Comparison of ENCODE assay signal across 16 mouse cellular contexts in genomic region chr12:29655673-29656072, GRCm38 (mm10).
A peak's percentile ranks its signal among the peaks of the same experiment; 100 is the strongest.
DNase-seq lines count a peak whose midpoint lies in the region; ATAC-seq and TF ChIP-seq lines count a peak whose summit lies in the region.
"Had no signal": no experiment of that assay in that cellular context is flagged by ENCODE, and none has a peak within 500 bp of the region (broad histone marks: within the 10 kb centered on the region; RNA-seq: fewer than 3 reads in every experiment).

No protein-coding gene starts in this region.

- no peaks in the 10 kb centered on the region for H3K36me3 ChIP-seq in heart, embryonic 11.5 days (ENCODE audit: control insufficient read depth, insufficient read depth, low read length)
- H3K36me3 ChIP-seq in heart, embryonic 10.5 days = no peaks in the 10 kb centered on the region
- H3K36me3 ChIP-seq in MEL (ENCODE audit: control insufficient read depth in 1 of 2, insufficient read depth in 2 of 2, low read length in 2 of 2) = no peaks in the 10 kb centered on the region
- no peaks in the 10 kb centered on the region for H3K36me3 ChIP-seq in forebrain, embryonic 16.5 days (ENCODE audit: control insufficient read depth, insufficient read depth)
- no peaks in the 10 kb centered on the region for H3K36me3 ChIP-seq in midbrain, embryonic 15.5 days (replicated peaks)
- H3K36me3 ChIP-seq: heart, embryonic 15.5 days; limb, embryonic 13.5 days had no signal

- no peak overlapping the region for H3K9ac ChIP-seq in heart, embryonic 11.5 days (ENCODE audit: low read depth, low read length)
- no peak overlapping the region for H3K9ac ChIP-seq in MEL (ENCODE audit: control insufficient read depth, low read depth, low read length, poor library complexity, severe bottlenecking)
- peak overlapping the region; percentile 27 for H3K9ac ChIP-seq in forebrain, embryonic 16.5 days (replicated peaks; ENCODE audit: low read depth, low read length)
- peak overlapping the region; percentile 17; the same call in 1 of the 2 replicates for H3K9ac ChIP-seq in midbrain, embryonic 15.5 days
- H3K9ac ChIP-seq: heart, embryonic 15.5 days; limb, embryonic 13.5 days had no signal

- no peak for ATAC-seq in heart, embryonic 11.5 days (replicated peaks; ENCODE audit: insufficient number of reproducible peaks, low FRiP score, low TSS enrichment)
- peak; percentile 38 for ATAC-seq in forebrain, embryonic 16.5 days
- ATAC-seq in midbrain, embryonic 15.5 days (replicated peaks) = no peak

- 0 out of 2 replicates have a peak, but pooled peaks cover 6% of the 10 kb centered on the region for H3K4me1 ChIP-seq in heart, embryonic 11.5 days (ENCODE audit: control insufficient read depth, insufficient read depth, low read length)
- peaks cover 10% of the 10 kb centered on the region for H3K4me1 ChIP-seq in heart, embryonic 10.5 days
- no peaks in the 10 kb centered on the region for H3K4me1 ChIP-seq in MEL (ENCODE audit: control insufficient read depth in 1 of 2, insufficient read depth in 2 of 2, low read length in 2 of 2)
- H3K4me1 ChIP-seq in forebrain, embryonic 16.5 days (replicated peaks; ENCODE audit: control insufficient read depth, insufficient read depth, low read length) = peaks cover 45% of the 10 kb centered on the region
- H3K4me1 ChIP-seq in midbrain, embryonic 15.5 days = peaks cover 48% of the 10 kb centered on the region
- H3K4me1 ChIP-seq: limb, embryonic 13.5 days had no signal

- peak overlapping the region; percentile 25; the same call in 1 of the 2 replicates for H3K4me2 ChIP-seq in heart, embryonic 11.5 days
- peak overlapping the region; percentile 16; the same call in 1 of the 2 replicates for H3K4me2 ChIP-seq in forebrain, embryonic 16.5 days (ENCODE audit: low read length)
- H3K4me2 ChIP-seq in midbrain, embryonic 15.5 days = peak overlapping the region; percentile 2
- H3K4me2 ChIP-seq: heart, embryonic 15.5 days; limb, embryonic 13.5 days had no signal

- H3K27ac ChIP-seq in heart, embryonic 11.5 days (ENCODE audit: low read depth, low read length) = no peak overlapping the region
- no peak overlapping the region for H3K27ac ChIP-seq in heart, embryonic 10.5 days
- no peak overlapping the region for H3K27ac ChIP-seq in MEL (ENCODE audit: control insufficient read depth, low read depth, low read length)
- peak overlapping the region; percentile 98 for H3K27ac ChIP-seq in forebrain, embryonic 16.5 days (ENCODE audit: low read length)
- peak overlapping the region; percentile 81 for H3K27ac ChIP-seq in midbrain, embryonic 15.5 days
- H3K27ac ChIP-seq: heart, embryonic 15.5 days; limb, embryonic 13.5 days; stomach, postnatal 0 days had no signal

- H3K4me3 ChIP-seq in heart, embryonic 11.5 days (ENCODE audit: low read depth, low read length) = no peak overlapping the region
- H3K4me3 ChIP-seq in heart, embryonic 10.5 days = no peak overlapping the region
- H3K4me3 ChIP-seq in MEL (ENCODE audit: control insufficient read depth in 1 of 2, insufficient read depth in 1 of 2, low read depth in 2 of 2, low read length in 2 of 2) = no peak overlapping the region
- no peak overlapping the region for H3K4me3 ChIP-seq in forebrain, embryonic 16.5 days (replicated peaks; ENCODE audit: low read length)
- no peak overlapping the region for H3K4me3 ChIP-seq in midbrain, embryonic 15.5 days
- H3K4me3 ChIP-seq: heart, embryonic 15.5 days; limb, embryonic 13.5 days had no signal

- WGBS in heart, embryonic 11.5 days (ENCODE audit: insufficient replicate concordance) = 40% methylated on average over 12 of the region's 12 CpGs
- WGBS in heart, embryonic 10.5 days = 49% methylated on average over 12 of the region's 12 CpGs
- 64% methylated on average over 12 of the region's 12 CpGs for WGBS in forebrain, embryonic 16.5 days
- WGBS in midbrain, embryonic 15.5 days = 53% methylated on average over 12 of the region's 12 CpGs

- H3K9me3 ChIP-seq in heart, embryonic 11.5 days (replicated peaks; ENCODE audit: control insufficient read depth, low read length) = no peaks in the 10 kb centered on the region
- no peaks in the 10 kb centered on the region for H3K9me3 ChIP-seq in heart, embryonic 10.5 days
- no peaks in the 10 kb centered on the region for H3K9me3 ChIP-seq in MEL (replicated peaks; ENCODE audit: insufficient read depth, low read length)
- H3K9me3 ChIP-seq in forebrain, embryonic 16.5 days (ENCODE audit: control insufficient read depth, low read length) = no peaks in the 10 kb centered on the region
- no peaks in the 10 kb centered on the region for H3K9me3 ChIP-seq in midbrain, embryonic 15.5 days
- H3K9me3 ChIP-seq: heart, embryonic 15.5 days; limb, embryonic 13.5 days had no signal

- no peak for TF ChIP-seq EP300 in MEL (IDR thresholded peaks at IDR 0.05; ENCODE audit: low read depth in 1 of 2, low read length in 2 of 2)

- TF ChIP-seq CTCF in MEL (IDR thresholded peaks at IDR 0.05 in 2 of 3, conservative IDR thresholded peaks at IDR 0.05 in 1 of 3; ENCODE audit: control insufficient read depth in 1 of 3, insufficient read depth in 1 of 3, low read depth in 2 of 3, low read length in 3 of 3, poor library complexity in 1 of 3, severe bottlenecking in 1 of 3) = no peak

- no peak for TF ChIP-seq POLR2A in MEL (IDR thresholded peaks at IDR 0.05; ENCODE audit: control insufficient read depth in 1 of 2, insufficient read depth in 1 of 2, low read depth in 1 of 2, low read length in 2 of 2, poor library complexity in 1 of 2)

- H3K27me3 ChIP-seq in heart, embryonic 11.5 days (ENCODE audit: control insufficient read depth, insufficient read depth, low read length) = no peaks in the 10 kb centered on the region
- peaks cover 15% of the 10 kb centered on the region for H3K27me3 ChIP-seq in heart, embryonic 10.5 days (ENCODE audit: insufficient read depth, poor library complexity, severe bottlenecking)
- no peaks in the 10 kb centered on the region for H3K27me3 ChIP-seq in MEL (ENCODE audit: control insufficient read depth in 1 of 2, insufficient read depth in 2 of 2, low read length in 2 of 2)
- H3K27me3 ChIP-seq in forebrain, embryonic 16.5 days (replicated peaks; ENCODE audit: control insufficient read depth, insufficient read depth, low read length) = no peaks in the 10 kb centered on the region
- no peaks in the 10 kb centered on the region for H3K27me3 ChIP-seq in midbrain, embryonic 15.5 days (replicated peaks)
- H3K27me3 ChIP-seq: heart, embryonic 15.5 days; limb, embryonic 13.5 days had no signal

- DNase-seq in heart, embryonic 10.5 days (ENCODE audit: low spot score) = no peak
- peak; percentile 4 for DNase-seq in MEL (ENCODE audit: low read depth, low spot score)
- DNase-seq in ovary, postnatal 14 days (ENCODE audit: low spot score) = no peak
- no peak for DNase-seq in lung, postnatal 14 days
- no peak for DNase-seq in thymus, postnatal 0 days (ENCODE audit: low spot score)
- DNase-seq: B cell, adult 2 months; cerebellum, adult 18-20 months; gastrocnemius, postnatal 25 days; kidney, adult 9 months; thymus, postnatal 4 days had no signal

- no peak for TF ChIP-seq RAD21 in MEL (IDR thresholded peaks at IDR 0.05; ENCODE audit: low read depth, low read length)

- no peaks in the 10 kb centered on the region for H3K79me2 ChIP-seq in MEL (ENCODE audit: control insufficient read depth, insufficient read depth, low read length, poor library complexity)

TF ChIP-seq in MEL, 35 proteins besides CTCF, POLR2A, EP300 and RAD21:
- no peak for TF ChIP-seq ZKSCAN1 (IDR thresholded peaks at IDR 0.05; ENCODE audit: low read depth, low read length)
- TF ChIP-seq UBTF (IDR thresholded peaks at IDR 0.05; ENCODE audit: borderline replicate concordance, insufficient read depth, low read depth, low read length) = no peak
- no peak for TF ChIP-seq MAZ (IDR thresholded peaks at IDR 0.05; ENCODE audit: low read depth, low read length)
- TF ChIP-seq MYC (IDR thresholded peaks at IDR 0.05; ENCODE audit: low read depth, low read length) = no peak
- no peak for TF ChIP-seq MEF2A (IDR thresholded peaks at IDR 0.05; ENCODE audit: extremely low read depth, insufficient replicate concordance, low read depth, low read length, poor library complexity, severe bottlenecking)
- TF ChIP-seq NELFE (IDR thresholded peaks at IDR 0.05; ENCODE audit: low read depth, low read length) = no peak
- no peak for TF ChIP-seq GATA1 (IDR thresholded peaks at IDR 0.05; ENCODE audit: low read depth, low read length)
- no peak for TF ChIP-seq GABPA (IDR thresholded peaks at IDR 0.05; ENCODE audit: low read depth, low read length)
- TF ChIP-seq JUND (IDR thresholded peaks at IDR 0.05; ENCODE audit: low read depth, low read length) = no peak
- TF ChIP-seq KAT2A (conservative IDR thresholded peaks at IDR 0.05; ENCODE audit: low read depth, low read length) = no peak
- no peak for TF ChIP-seq CHD2 (IDR thresholded peaks at IDR 0.05; ENCODE audit: low read length)
- TF ChIP-seq BHLHE40 (IDR thresholded peaks at IDR 0.05; ENCODE audit: borderline replicate concordance, low read depth, low read length) = no peak
- TF ChIP-seq MXI1 (IDR thresholded peaks at IDR 0.05; ENCODE audit: low read depth, low read length) = no peak

Comparison
In these comparisons a context has a peak if more than half of its experiments do, and no peak if none do; other contexts are left out.
1. H3K27ac ChIP-seq: peak in forebrain, embryonic 16.5 days (single experiment) and midbrain, embryonic 15.5 days (single experiment); none in heart, embryonic 11.5 days (single experiment), heart, embryonic 10.5 days (single experiment) and MEL (single experiment).
2. H3K9ac ChIP-seq: peak in forebrain, embryonic 16.5 days (single experiment) and midbrain, embryonic 15.5 days (single experiment); none in heart, embryonic 11.5 days (single experiment) and MEL (single experiment).
3. Peak in every context shown above with its lines, with median percentiles within 50 percentile points of each other: H3K4me2 ChIP-seq.